Mouse (Mus musculus): ENCODE results near the gene Ssbp2.

Gene Ssbp2

GRCm38 (mm10) chr13:91723108-91723735 lies 263.1 kb downstream of the Ssbp2 start:
- in situ Hi-C loops (cut with MboI, MseI), result no loop called here

DNA sequence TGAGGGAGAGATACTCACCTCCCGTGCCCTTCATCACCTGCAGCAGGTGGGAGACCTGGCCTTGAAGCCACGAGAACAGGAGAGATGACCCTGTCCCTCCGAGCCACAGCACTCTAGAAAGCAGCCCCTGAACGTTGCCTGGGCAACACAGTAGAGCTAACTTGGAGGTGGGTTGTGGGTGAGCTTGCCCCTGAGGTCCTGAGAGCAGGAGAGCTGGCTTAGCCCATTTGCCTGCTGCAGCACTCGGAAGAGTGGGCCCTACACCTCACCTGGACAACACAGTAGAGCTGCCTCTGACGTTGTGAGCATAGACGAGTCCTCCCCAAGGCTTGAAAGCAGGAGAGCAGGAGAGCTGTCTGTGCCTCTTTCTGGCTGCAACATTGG lies 263.6 kb downstream of the Ssbp2 start:
- in situ Hi-C loops (cut with MboI, MseI), result no loop called here

- in situ Hi-C loops (cut with MboI, MseI), result no loop called here
Measured at GRCm38 (mm10) chr13:91724211-91724610, 264.1 kb downstream of the Ssbp2 start.

GRCm38 (mm10) chr13:91725130-91725529 lies 265.0 kb downstream of the Ssbp2 start:
- in situ Hi-C loops (cut with MboI, MseI), result no loop called here

DNA sequence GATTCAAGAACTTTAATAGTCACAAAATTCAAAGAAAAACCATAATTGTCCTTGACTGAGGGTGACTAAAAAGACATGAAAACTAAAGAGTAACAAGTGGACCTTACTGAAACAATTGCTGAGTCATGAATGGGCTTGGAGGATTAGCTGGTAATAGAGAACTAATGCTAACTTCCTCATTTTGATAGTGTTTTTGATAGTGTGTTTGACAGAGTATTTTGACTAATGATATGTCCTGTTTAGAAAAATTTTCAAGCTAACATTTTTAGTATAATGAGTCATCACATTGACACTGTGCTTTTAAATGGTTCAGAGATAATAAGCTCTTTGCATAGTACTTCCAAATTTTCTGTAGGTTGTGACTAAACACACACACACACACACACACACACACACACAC lies 267.8 kb downstream of the Ssbp2 start:
- in situ Hi-C loops (cut with MboI, MseI), result no loop called here

DNA sequence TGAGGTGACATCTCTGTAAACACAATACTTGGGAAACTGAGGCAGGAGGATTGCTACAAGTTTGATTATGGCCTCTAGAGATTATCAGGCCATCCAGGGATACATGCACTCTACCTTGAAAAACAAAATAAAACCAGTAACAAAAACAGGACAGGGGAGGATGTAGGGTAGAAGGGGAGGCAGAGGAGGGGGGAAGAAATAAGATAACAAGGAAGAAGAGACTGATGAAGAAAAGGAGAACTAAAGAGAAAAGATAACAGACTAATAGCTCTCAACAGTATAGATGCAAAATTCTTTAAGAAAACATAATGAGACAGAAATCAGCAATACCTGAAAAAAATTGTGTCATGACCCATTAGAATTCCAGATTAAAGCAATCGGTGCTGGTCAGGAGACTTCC lies 277.1 kb downstream of the Ssbp2 start:
- in situ Hi-C loops (cut with MboI, MseI), result no loop called here

DNA sequence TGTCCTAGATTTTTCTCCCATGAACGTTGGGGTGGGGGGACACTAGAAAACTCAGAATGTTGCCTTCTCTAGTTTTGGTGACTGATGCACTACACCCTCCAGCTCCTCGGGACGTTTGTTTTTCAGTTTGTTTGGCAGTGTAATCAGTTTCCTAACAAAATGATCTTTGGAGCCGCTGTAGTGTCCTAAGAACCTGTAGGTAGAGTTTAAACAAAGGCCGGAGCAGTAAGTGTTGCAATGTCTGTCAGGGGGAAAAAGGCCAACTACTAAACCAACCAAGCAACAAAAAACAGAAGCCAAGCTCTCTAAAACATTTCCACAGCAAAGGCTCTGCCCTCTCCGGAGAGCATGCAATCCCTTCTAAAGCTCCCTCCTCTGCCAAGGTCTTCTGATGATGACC lies 280.8 kb downstream of the Ssbp2 start:
- in situ Hi-C loops (cut with MboI, MseI), result no loop called here

DNA sequence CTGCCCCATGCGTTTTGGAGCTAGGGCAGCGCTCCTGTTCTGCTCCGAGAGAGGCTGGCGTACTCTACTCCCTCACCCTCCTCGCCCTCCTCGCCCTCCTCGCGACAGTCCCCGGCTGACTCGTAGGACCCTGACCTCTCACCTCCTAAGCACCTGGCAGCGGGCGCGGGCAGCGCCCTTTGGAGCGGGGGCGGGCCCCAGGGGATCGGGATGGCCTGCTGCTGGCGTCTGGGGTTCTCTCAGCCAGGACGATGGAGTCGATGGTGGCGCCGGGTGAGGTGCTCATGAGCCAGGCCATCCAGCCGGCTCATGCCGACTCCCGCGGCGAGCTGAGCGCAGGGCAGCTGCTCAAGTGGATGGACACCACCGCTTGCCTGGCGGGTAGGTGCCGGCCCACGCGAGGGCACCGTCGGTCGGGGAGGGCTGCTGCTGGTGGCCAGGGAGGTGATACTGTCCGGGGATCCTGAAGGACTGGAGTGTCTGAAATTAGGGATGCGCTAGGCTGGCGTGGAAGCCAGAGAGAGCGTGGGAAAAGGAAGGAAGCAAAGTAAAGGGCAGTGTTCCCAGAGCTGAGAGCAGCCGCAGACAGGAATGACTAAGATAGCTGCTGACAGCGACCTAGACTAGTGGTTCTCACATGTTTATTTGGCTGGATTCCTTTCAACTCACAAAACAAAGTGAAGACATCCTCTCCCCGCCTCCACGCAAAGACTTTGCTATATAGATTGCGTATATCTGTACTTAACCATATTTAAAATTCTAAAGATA lies 281.4 kb downstream of the Ssbp2 start, which contains the start of gene Acot12:
Acot12 (plus strand) TSS at position 233 of the 768 bp plus-strand sequence.
- in situ Hi-C loops (cut with MboI, MseI), result no loop called here

DNA sequence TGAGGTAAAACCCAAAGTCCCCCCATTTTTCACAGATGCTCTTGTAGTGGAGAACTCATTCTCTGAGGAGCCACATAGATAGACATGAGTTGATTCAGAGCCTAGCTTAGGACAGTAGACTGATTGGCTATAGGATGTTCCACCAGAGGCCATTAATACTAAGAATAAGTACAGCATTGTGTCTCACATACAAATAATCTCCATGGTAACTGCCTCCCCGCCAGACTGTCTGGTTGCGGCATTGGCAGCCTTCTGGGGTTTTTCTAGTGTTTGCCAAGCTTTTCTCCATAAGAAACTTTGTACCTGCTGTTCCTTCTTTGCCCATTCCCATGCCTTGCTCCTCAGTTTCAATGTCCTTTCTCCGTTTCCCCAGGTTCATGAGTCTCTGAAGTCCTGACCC lies 283.1 kb downstream of the Ssbp2 start:
- in situ Hi-C loops (cut with MboI, MseI), result no loop called here

DNA sequence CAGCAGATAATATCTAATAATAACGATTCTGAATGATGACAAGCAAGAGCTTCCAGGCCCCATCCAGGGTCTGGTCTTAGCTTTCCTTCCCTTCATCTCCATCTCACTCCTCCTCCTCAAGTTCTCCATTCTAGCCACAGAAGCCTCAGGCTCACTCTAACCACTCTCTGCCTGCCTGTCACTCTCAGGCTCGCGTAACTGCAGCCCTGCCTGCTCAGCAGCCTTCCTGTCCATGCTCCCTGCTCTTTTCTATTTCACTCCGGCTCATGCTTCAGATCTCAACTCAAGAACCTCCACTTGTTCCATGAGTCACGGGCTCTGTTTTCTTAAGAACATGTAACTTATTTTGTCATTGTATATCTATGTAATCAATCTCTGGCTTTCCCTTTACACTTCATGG lies 286.4 kb downstream of the Ssbp2 start:
- in situ Hi-C loops (cut with MboI, MseI), result no loop called here

DNA sequence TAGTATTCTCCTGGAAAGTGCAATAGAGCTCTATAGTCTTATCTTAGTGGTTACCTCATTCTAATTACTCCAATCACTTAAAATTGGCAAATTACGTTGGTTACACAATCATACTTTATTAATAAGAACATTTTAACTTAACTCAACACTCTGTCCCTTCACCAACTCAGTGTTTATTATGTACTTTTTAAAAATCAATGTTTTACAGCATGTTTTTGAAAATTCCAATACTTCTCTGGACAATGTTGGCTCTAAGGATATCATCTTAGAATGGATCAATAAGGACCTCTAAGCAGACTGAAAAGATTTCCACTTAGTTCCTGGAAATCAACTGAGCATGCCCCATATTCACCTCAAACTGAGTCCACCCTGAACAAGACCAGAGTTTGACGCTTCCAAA lies 288.3 kb downstream of the Ssbp2 start:
- in situ Hi-C loops (cut with MboI, MseI), result no loop called here

DNA sequence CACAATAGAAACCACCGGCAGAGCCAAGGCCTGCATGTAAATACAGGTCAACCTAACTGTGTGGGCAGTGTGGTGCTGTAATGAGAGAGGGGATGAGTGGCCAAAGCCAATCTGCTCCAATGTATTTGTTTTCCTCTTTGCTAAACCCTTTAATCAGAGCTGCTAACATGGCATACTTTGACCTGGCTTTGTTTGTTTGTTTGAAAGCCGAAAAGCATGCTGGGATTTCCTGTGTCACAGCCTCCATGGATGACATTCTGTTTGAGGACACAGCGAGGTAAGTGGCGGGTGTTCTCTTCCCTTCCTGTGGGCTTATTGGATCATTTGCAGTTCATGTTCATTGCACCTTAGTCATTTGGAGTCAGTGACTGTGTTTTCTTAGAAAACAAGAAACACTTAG lies 289.9 kb downstream of the Ssbp2 start:
- in situ Hi-C loops (cut with MboI, MseI), result no loop called here

Data from T-helper 2 cell (primary cell).